Mouse (Mus musculus): ENCODE results near the gene Asic3.
A peak's percentile ranks its signal among the peaks of the same experiment; 100 is the strongest.

Gene Asic3

GRCm38 (mm10) chr5:24424004-24424781 lies 11.0 kb downstream of the Asic3 start:
- peak; percentile 57 for DNase-seq

GRCm38 (mm10) chr5:24424861-24425411 lies 11.7 kb downstream of the Asic3 start:
- peak; percentile 80 for DNase-seq

DNA sequence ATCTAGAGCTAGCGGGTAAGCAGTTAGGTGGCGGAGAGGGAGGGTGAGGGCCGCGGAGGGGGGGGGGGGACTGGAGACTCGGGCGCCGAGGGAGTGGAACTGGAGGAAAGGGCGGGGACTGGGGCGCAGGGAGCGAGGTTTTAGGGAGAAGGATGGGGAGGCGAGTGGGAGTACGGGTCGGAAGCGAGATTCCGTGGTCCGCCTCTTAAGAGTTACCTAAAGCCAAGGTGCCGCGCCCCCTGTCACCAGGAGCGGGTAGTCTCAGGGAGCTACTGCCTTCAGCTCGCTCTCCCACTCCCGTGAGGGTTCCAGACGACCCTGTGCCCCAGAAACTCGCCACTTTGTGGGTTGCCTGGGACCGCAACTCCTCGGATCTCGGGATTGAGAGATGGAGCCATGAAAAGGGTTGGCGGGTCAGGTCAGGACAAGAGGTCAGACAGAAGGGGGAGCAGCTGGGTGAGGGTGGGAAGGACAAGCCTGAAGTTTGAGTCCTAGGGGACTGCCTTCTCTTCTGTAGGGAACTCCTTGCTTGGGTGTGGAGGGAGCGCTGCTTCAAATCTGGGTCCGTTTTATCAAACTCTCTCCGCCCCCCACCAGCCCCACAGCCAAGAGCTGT lies 12.3 kb downstream of the Asic3 start:
- DNase-seq: no peak

- no peak for DNase-seq
These were observed 12.8 kb downstream of the Asic3 start for GRCm38 (mm10) chr5:24426037-24426432.

DNA sequence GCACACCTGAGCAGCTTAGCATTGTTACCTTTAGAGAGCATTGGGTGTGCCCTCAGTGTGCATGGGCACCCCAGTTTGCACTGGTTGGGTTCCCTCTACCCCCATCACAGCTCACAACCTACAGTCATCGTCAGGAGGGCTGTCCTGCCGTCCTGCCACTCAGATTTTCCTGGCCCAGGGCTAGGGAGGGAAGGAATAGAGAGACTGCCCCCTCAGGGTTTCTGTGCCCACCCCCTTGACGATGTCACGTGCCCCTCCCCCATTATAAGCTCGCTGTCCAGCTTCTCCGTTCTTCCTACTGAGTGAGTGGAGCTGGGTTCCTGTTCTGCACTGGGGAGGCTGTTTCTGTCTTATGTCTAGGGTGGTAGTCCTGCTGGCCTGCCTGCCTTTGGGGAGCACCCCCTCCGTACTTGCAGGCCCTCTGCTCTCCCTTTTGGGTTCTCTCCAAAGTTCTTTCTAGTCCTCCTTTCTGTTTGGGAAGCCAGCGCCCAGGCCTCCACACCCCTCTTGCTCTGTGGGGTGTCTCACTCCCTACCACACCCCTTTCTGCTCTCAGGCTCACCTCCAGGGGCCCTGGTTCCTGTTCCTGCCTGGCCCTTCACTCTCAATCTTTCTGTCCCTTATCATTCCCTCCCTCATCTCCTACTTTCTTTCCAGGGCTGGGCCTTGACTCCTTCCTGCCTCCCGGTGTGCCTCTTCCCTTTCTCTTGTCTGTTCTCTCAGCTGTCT lies 13.5 kb downstream of the Asic3 start:
- no peak for DNase-seq

DNA sequence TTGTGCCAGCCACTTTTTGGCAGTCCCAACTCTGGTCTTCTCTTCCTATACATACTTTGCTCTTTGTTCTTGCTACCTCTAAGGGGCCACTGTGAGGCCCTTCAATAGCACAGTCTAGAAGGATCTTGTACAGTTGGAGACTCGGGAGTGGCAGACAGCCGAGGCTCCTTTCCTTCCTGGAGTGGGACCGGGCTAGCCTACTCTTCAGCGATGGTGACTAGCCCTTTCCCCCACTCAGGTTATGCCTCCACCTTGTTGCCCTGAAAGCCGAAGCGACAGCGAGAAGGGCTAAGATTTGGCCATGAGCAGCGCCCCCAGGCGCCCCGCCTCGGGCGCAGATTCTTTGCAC lies 14.1 kb downstream of the Asic3 start:
- DNase-seq: no peak

GRCm38 (mm10) chr5:24427981-24428402 lies 14.8 kb downstream of the Asic3 start:
- DNase-seq: no peak

DNA sequence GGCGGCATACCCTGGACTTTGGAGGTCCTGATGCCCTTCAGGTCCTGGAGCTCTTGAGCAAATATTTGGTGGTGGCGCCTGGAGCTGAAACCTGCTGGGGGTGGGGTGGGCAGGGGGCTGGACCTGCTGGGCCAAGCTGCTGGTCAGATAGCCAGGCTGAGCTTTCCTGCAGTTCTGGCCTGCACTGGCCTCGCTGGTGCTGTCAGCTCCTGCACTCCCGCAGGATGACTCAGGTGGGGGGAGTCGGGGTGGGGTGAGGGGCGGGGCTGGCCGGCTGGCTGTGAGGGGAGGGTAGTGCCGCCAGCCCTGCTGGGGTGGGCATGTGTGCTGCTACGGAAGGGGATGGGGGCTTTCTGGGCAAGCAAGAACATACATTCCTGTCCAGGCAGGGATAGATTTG lies 15.4 kb downstream of the Asic3 start:
- no peak for DNase-seq

GRCm38 (mm10) chr5:24433993-24434392 lies 20.8 kb downstream of the Asic3 start:
- no peak for DNase-seq

DNA sequence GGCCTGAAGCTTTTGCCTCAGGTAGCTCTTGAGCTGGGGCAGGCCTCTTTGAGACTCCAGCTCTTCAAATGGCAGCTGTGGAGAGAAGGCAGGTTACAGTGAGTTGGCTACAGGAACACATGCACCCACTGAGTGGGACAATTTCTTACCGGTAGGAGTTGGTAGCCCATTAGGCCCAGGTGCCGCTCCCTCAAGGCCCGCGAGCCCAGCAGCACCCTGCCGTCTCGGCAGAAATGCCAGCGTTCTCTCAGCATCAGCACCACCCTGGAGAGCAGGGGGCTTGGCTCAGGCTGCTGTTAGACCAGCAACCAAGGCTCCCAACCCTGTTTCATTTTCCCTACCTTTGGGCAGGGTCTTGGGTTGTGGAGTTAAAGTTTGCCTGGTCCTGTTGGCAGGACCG lies 28.0 kb downstream of the Asic3 start:
- DNase-seq: no peak

- no peak for DNase-seq
These were observed 28.8 kb downstream of the Asic3 start for GRCm38 (mm10) chr5:24442029-24442428.

DNA sequence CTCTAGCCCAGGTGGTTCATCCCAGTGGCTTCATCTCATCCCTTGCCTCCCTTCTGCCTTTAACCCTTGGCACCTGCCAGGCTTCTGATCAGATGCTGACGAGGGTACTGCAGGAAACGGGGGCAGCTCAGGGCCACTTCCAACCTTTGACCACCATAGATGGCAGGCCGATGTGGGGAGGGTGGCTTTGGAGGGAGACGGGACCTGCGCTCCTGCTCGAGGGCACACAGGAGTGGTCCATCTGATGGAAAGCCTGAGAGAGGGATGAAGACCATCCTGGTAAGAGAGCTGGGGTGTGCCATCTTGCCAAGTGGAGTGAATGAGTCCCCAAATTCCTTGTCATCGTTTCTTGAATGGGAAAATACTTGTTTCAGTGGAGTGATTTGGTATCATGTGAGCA lies 30.0 kb downstream of the Asic3 start:
- no peak for DNase-seq

- no peak for DNase-seq
These were observed 30.7 kb downstream of the Asic3 start for GRCm38 (mm10) chr5:24443927-24444326.

GRCm38 (mm10) chr5:24444746-24445427 lies 31.7 kb downstream of the Asic3 start, which contains the start of gene Fastk:
Gene Fastk (minus strand): TSS chr5:24445287.
- peak; percentile 94 for DNase-seq

GRCm38 (mm10) chr5:24445428-24446080 lies 32.4 kb downstream of the Asic3 start:
- no peak for DNase-seq

DNA sequence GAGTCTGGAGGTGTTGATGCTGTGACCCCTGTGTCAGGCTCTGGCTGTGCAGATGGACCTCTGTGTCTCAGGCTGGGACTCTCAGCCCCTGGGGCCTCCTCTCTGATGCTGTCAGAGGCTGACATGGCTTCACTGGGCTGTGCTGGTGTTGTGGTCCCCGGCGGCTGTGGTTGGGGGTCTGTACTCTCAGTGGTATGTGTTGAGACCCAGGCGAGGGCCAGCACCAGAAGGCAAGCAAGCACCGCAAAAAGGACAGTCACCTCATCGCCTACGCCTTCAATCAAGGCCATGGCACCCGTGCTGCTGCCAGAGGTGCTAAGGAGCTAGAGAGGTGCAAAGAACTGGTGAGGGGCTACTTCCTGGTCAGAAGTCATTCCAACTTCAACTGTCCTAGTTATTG lies 33.4 kb downstream of the Asic3 start:
- no peak for DNase-seq

DNA sequence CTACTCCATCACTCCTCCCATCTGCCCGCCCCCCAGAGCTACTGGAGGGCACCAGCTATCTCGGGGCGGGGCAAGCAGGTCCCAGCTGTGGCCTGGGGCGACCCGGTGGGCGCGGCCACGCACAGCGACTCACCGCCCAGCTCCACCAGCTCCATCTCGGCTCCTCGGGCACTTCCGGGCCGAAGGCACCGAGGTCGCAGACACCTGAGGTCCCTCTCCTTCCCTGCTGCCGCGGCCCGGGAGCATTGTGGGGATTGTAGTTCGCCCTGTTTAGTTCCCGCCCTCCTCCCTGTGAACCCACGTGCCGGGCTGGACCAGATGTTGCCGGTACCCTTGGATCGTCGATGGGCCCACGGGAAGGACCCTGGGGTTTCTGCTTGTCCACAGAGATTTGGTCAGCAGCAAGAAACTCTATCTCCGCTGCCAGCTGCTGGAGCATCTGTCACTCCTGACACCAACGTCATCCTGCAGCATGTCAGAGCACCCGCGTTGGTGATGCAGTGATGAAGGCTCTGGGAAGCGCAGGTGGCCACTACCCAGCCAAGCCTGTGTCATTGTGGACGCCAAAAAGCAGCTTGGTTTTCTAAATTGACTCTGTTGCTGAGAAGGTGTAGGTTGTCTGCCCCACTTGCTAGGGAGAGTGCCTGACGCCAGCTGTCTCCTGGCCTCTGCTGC lies 34.6 kb downstream of the Asic3 start, which contains the start of gene Tmub1:
Gene Tmub1, minus strand, starts transcription at position 231 of the 675 bp plus-strand sequence.
- DNase-seq: peak; percentile 83

DNA sequence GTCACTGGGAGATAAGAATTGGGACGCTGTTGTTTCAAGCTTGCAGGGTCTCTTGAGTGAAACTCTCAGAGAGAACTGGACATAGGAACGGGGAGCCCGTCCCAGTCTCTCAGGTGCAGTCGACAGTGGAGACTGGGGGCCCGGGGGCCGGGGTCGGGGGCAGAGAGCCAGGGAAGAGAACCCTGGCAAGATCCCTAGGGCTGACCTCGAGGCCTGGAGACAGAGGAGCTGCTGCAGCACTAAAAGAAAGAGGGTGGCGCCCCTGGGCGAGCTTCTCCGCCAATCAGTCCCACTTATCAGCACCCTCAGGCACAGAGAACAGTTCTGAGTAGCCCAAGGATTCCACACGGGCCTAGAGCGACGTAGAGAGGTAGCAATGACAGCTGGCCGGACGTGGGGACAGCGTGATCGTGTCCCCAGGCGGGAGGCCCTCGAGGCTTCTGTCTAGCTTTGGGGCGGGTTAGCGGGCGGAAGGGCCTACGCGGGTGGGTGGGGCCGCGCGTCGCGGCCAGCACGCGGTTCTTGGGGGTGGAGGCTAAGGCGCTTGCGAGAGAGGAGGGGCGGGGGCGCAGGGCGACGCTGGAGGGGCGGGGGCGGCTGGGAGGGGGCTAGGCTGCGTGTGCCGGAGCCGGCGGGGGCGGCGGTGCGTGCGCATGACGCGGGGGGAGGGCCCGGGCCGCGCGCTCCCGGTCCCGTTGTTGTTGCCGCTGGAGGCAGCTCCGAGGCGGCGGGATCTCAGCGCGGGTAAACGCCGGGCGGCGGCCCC lies 38.3 kb downstream of the Asic3 start:
- DNase-seq: peak; percentile 89

GRCm38 (mm10) chr5:24452030-24452690 lies 39.0 kb downstream of the Asic3 start, which contains the start of gene Agap3:
Gene Agap3 (plus strand): TSS chr5:24452177.
- no peak for DNase-seq

DNA sequence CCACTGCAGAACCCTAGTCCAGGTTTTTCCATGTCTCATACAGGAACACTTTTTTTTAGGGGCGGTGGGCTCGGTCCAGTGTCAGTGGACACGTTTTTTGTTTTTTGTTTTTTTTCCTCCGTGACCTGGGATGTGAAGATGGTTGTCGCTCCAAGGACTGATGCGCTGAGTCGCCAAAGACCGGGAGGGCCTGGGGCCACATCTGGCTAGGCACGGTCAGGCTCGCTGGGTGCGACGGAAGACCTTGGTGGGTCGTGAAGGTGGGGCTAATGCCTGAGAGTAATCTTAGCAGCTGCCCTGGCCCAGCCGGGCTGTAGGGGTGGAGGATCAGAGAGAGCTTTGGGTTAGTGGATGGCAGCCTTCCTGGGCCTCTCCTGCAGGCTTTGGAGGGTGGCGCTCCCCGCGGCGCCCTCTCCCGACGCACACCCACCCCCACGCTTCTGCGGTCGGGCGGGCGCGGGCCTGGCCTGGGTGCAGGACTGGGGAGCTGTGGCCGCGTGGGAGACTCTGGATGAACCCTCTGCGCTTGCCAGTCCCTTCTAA lies 39.6 kb downstream of the Asic3 start:
- no peak for DNase-seq
